Mouse (Mus musculus) liver, adult (tissue): ENCODE results near the gene Rap1b.

Source experiments
- GATA4 ChIP-seq: IDR thresholded peaks from 2 replicates; pipeline ENCODE4 v1.6.1; 2014; ENCODE audit warnings: mild to moderate bottlenecking, low read length; ENCODE audit not compliant: insufficient replicate concordance

The Rap1b gene

GRCm38 (mm10) chr10:117784646-117785045, 61.2 kb downstream of the Rap1b start:
- no peak for TF ChIP-seq GATA4

GRCm38 (mm10) chr10:117783786-117784420, 61.9 kb downstream of the Rap1b start:
- no peak for TF ChIP-seq GATA4

GRCm38 (mm10) chr10:117782491-117783260, 63.2 kb downstream of the Rap1b start:
- TF ChIP-seq GATA4, result no peak

- TF ChIP-seq GATA4, result no peak
Observed at GRCm38 (mm10) chr10:117782056-117782455, 63.8 kb downstream of the Rap1b start.

- no peak for TF ChIP-seq GATA4
Observed at GRCm38 (mm10) chr10:117781021-117781725, 64.7 kb downstream of the Rap1b start.

- no peak for TF ChIP-seq GATA4
Observed at GRCm38 (mm10) chr10:117780306-117780911, 65.4 kb downstream of the Rap1b start.

GRCm38 (mm10) chr10:117779581-117780305, 66.1 kb downstream of the Rap1b start:
- TF ChIP-seq GATA4, result no peak

GRCm38 (mm10) chr10:117778951-117779350, 66.9 kb downstream of the Rap1b start:
- TF ChIP-seq GATA4, result no peak

GRCm38 (mm10) chr10:117778328-117778910, 67.4 kb downstream of the Rap1b start:
- no peak for TF ChIP-seq GATA4

GRCm38 (mm10) chr10:117777501-117778327, 68.1 kb downstream of the Rap1b start:
- TF ChIP-seq GATA4, result no peak

- TF ChIP-seq GATA4, result no peak
Observed at GRCm38 (mm10) chr10:117777103-117777470, 68.7 kb downstream of the Rap1b start.

- TF ChIP-seq GATA4, result no peak
Observed at GRCm38 (mm10) chr10:117776281-117777102, 69.3 kb downstream of the Rap1b start.
